Mouse (Mus musculus) MEL (cell line): Measurements from ENCODE around the gene Hpn.

Experiments
- CTCF ChIP-seq, 3 experiments: IDR thresholded peaks in 2 of 3; conservative IDR thresholded peaks in 1 of 3; 2 replicates each; pipeline ENCODE4 v1.5.1; 2011 to 2012; ENCODE audit warnings: low read length in 3 of 3, low read depth in 2 of 3, mild to moderate bottlenecking in 2 of 3, improper control_type of control experiment in 1 of 3, inconsistent platforms in 1 of 3, mixed read lengths in 1 of 3, moderate library complexity in 1 of 3; ENCODE audit not compliant: control insufficient read depth in 1 of 3, insufficient read depth in 1 of 3, poor library complexity in 1 of 3, severe bottlenecking in 1 of 3
- E2F4 ChIP-seq: IDR thresholded peaks from 2 replicates; pipeline ENCODE4 v1.6.1; 2011; ENCODE audit warnings: low read depth, low read length, improper control_type of control experiment, borderline replicate concordance
- GATA1 ChIP-seq: IDR thresholded peaks from 2 replicates; pipeline ENCODE4 v1.6.1; 2011; ENCODE audit warnings: low read depth, low read length, improper control_type of control experiment
- JUND ChIP-seq: IDR thresholded peaks from 2 replicates; pipeline ENCODE4 v1.6.1; 2011; ENCODE audit warnings: low read depth, mild to moderate bottlenecking, improper control_type of control experiment, low read length
- KAT2A ChIP-seq: conservative IDR thresholded peaks from 2 replicates; pipeline ENCODE4 v1.6.1; 2012; ENCODE audit warnings: low read depth, low read length, improper control_type of control experiment, inconsistent platforms
- POLR2A ChIP-seq, 2 experiments: IDR thresholded peaks; 2 replicates each; pipeline ENCODE4 v1.6.1; 2011 to 2012; ENCODE audit warnings: low read length in 2 of 2, mild to moderate bottlenecking in 2 of 2, control low read depth in 1 of 2, improper control_type of control experiment in 1 of 2, low read depth in 1 of 2, moderate library complexity in 1 of 2; ENCODE audit not compliant: control insufficient read depth in 1 of 2, insufficient read depth in 1 of 2, poor library complexity in 1 of 2
- RCOR1 ChIP-seq: IDR thresholded peaks from 2 replicates; pipeline ENCODE4 v1.6.1; 2012; ENCODE audit warnings: low read depth, mild to moderate bottlenecking, inconsistent platforms, low read length, improper control_type of control experiment
- TAL1 ChIP-seq: IDR thresholded peaks from 2 replicates; pipeline ENCODE4 v1.6.1; 2012; ENCODE audit warnings: mild to moderate bottlenecking, inconsistent platforms, low read length, moderate library complexity, mixed read lengths
- TBP ChIP-seq: IDR thresholded peaks from 2 replicates; pipeline ENCODE4 v1.8.0; 2011; ENCODE audit warnings: low read depth, low read length, improper control_type of control experiment
- ZNF384 ChIP-seq: IDR thresholded peaks from 2 replicates; pipeline ENCODE4 v1.6.1; 2012; ENCODE audit warnings: low read depth, mild to moderate bottlenecking, inconsistent platforms, low read length, improper control_type of control experiment

- TF ChIP-seq CTCF (IDR thresholded peaks at IDR 0.05 in 2 of 3, conservative IDR thresholded peaks at IDR 0.05 in 1 of 3; ENCODE audit: control insufficient read depth in 1 of 3, insufficient read depth in 1 of 3, low read depth in 2 of 3, low read length in 3 of 3, poor library complexity in 1 of 3, severe bottlenecking in 1 of 3) (no peak), TBP (no peak), JUND (no peak), POLR2A (IDR thresholded peaks at IDR 0.05; ENCODE audit: control insufficient read depth in 1 of 2, insufficient read depth in 1 of 2, low read depth in 1 of 2, low read length in 2 of 2, poor library complexity in 1 of 2) (no peak), GATA1 (no peak), E2F4 (no peak), TAL1 (no peak), ZNF384 (no peak), RCOR1 (no peak), KAT2A (no peak)
These were observed 59.2 kb downstream of the Hpn start for GRCm38 (mm10) chr7:31055883-31056282.
